Mouse (Mus musculus): Measurements from ENCODE around the gene Pax8.

- no peak for TF ChIP-seq POLR2A (IDR thresholded peaks at IDR 0.05; ENCODE audit: insufficient read length, low read depth)
- TF ChIP-seq TCF12 (IDR thresholded peaks at IDR 0.05; ENCODE audit: insufficient read depth, poor library complexity, severe bottlenecking): no peak
- no peak for TF ChIP-seq MYOD1 (IDR thresholded peaks at IDR 0.05; ENCODE audit: control insufficient read depth in 1 of 3, insufficient read length in 2 of 3, low read depth in 2 of 3)
- TF ChIP-seq MYOG (IDR thresholded peaks at IDR 0.05; ENCODE audit: control insufficient read depth in 1 of 3, insufficient read depth in 1 of 3, insufficient read length in 2 of 3, low read depth in 2 of 3): no peak
- TF ChIP-seq POLR2AphosphoS2 (IDR thresholded peaks at IDR 0.05; ENCODE audit: insufficient read length, low read depth): no peak
- TF ChIP-seq USF1 (IDR thresholded peaks at IDR 0.05; ENCODE audit: low read depth): no peak
- no peak for TF ChIP-seq REST (IDR thresholded peaks at IDR 0.05; ENCODE audit: insufficient read depth, insufficient read length)
- TF ChIP-seq E2F4 (IDR thresholded peaks at IDR 0.05; ENCODE audit: insufficient read depth): no peak
- TF ChIP-seq MAX (IDR thresholded peaks at IDR 0.05; ENCODE audit: low read depth): no peak
Observed at GRCm38 (mm10) chr2:24397115-24397514, 78.3 kb downstream of the Pax8 start.
